Mouse (Mus musculus) left cerebral cortex, postnatal 36 days (tissue): ENCODE data around the gene Cfap97. TPM values are rescaled to one million over a fixed set of nuclear protein-coding genes. Genes with fewer than 3 reads are reported as not detected.
A peak's percentile ranks its signal among the peaks of the same experiment; 100 is the strongest.
"Not testable (repeated sequence)": the region's sequence is repeated elsewhere in the genome, so short reads cannot be mapped to it uniquely, and the experiment has no call there.

Source experiments
- DNase-seq, 2 experiments: peaks; one replicate each; pipeline ENCODE4 v3.0.0; 2021 to 2022; ENCODE audit warnings: low spot score in 2 of 2, mixed read lengths in 1 of 2
- intact Hi-C: fragments of 180-260 bp; cut with DNase I; formaldehyde crosslinking; loops from one replicate; pipeline ENCODE4 v1.15.1; 2025
- total RNA-seq, 2 experiments: library from RNA; stranded (reverse); gene quantifications; 2 replicates each; pipeline ENCODE4 v1.2.3; 2021

Cfap97 gene
- total RNA-seq, result 10 to 100 TPM; 20.4 to 24.6 TPM

DNA sequence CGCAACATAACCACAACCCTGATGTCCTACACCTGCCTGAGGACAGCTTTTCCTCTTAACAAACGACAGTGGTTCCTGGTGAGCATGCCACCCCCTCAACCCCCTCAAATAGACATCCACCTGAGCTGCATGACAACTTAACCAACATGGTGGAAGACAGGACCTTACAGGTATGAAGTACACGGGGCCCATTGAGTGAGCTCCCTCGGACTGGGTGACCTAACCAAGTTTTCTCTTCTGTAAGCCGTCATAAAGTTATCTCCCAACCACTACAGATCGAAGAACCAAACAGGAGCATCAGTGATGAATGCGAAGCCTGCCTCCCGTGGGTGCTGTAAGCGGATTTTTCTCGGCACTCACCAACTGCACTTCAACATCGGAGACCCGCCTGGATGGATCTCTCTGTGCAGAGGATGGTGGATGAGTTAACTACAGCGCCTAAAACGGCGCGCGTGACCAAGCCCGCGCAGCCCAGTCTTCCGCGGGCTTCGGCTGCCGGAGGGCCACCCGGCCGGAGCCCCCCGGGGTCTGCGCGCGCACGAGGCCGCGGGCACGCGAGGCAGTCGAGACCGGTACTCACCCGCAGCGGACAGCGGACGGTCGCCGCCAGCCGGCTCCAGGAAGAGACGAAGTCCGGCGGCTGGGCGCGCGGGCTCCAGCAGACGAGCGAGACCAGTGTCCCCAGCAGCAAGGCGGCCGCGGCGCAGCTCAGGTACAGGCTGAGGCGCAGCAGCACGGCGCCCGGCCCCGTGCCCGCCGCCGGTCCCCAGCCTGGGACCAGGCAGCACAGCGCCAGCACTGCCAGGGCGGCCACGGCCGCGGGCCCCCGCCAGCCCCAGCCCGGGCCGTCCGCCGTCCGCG is at the start of gene Cfap97:
Gene Cfap97 (plus strand): TSS at position 570 of the 861 bp plus-strand sequence.
- intact Hi-C loops, result loop anchor here (5.0 kb wide), 2 partner anchors 34 to 139 kb away; no protein-coding TSS in a partner anchor
- peak; percentile 55 to 63 for DNase-seq

GRCm38 (mm10) chr8:46103434-46103833 is 48.1 kb upstream of the Cfap97 start:
- DNase-seq, result no peak
- intact Hi-C loops, result no loop called here

DNA sequence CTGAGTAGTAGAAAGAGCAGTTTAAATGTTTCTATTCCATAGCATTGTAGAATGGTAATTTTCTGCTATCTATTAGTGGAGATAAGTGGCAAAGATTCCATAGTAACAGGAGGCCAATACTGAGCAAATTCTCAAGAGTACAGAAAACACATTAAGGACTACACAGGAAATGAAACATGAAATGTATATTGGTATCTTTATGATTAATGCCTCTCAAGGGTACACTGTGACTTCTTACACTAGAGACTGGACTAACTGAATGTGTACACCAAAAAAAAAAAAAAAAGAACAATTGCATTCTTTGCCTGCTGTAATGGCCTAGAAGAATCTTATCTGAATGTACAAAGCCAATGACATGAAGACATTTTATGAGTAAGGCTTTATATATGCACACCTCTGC is 43.9 kb upstream of the Cfap97 start:
- no peak for DNase-seq

GRCm38 (mm10) chr8:46113421-46114170 is 38.0 kb upstream of the Cfap97 start:
- DNase-seq, intact Hi-C loops: not testable (repeated sequence)

More for the DNA sequence above, 43.9 kb upstream of the Cfap97 start:
- intact Hi-C loops, result no loop called here

- DNase-seq, result no peak
These were observed 34.4 kb upstream of the Cfap97 start for GRCm38 (mm10) chr8:46117172-46117571.

DNA sequence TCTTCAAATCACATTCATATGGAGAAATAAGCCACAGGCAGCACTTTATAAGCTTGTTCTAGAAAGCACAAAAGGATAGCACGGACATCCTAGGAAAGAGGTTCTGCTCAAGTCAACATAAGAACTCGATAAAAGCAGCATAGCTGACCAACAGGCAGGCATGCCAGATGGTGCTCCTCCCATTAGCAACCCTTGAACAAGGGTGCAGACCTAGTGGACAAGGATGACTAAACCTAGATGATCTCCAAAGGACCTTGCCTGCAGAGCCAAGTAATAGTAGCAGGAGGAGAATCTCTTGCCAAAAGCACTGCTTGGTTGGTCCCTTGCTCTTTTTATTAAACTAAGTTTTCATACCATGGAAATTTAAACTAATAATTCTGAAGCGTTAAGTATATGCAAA is 32.4 kb upstream of the Cfap97 start:
- DNase-seq, result no peak
- intact Hi-C loops, result loop anchor here (5.0 kb wide), 1 partner anchor 33 kb away; the partner anchor contains the start of genes Cfap97 and Snx25

More at GRCm38 (mm10) chr8:46117172-46117571, 34.4 kb upstream of the Cfap97 start:
- intact Hi-C loops, result loop anchor here (5.0 kb wide), 1 partner anchor 35 kb away; the partner anchor contains the start of genes Cfap97 and Snx25

DNA sequence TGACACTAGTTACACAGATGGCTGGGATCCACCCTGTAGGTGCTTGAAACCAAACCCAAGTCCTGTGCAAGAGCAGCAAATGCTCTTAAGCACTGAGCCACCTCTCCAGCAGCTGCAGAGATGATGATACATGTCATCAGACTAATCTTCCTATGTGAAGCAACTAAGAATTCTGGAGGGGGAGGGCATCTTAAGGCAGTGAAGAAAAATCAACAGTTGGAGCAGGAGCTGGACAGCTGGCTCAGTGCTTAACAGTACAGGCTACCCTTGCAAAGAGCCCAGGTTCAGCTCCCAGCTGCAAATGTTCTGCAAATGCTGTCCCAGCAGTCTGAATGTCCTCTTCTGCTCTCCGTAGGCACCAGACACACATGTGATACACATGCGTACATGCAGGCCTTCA is 29.1 kb upstream of the Cfap97 start:
- intact Hi-C loops, result no loop called here
- no peak for DNase-seq

DNA sequence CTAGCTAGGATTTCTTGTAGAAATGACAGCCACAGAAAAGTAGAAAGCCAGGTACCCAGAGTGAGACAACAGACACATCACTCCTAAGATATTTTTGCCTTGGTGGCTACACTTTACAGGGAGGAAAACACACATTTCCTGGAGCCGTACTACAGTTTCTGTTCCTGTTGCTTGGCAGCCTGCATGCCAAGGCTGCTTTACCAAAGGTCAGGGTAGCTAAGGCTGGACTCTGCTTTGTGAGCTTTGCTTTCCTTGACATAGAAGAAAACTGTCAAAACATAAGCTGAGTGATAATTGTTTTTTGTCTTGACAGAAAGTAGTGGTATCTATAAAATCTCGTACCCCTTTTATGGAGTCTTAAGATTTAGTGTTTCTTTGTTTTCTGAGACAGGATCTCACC is 21.1 kb upstream of the Cfap97 start:
- DNase-seq, result no peak
- intact Hi-C loops, result no loop called here

DNA sequence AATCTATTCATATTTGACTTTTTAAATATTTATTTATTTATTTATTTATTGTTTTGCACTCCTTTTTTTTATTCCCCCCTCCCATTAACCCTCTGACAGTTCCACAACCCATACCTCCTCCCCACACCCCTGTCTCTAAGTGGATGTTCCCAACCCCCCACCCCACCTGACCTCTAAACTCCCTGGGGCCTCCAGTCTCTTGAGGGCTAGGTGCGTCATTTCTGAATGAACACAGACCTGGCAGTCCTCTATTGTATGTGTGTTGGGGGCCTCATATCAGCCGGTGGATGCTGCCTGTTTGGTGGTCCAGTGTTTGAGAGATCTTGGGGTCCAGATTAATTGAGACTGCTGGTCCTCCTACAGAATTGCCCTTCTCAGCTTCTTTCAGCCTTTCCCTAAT is 16.0 kb upstream of the Cfap97 start:
- DNase-seq, intact Hi-C loops: not testable (repeated sequence)

- no peak for DNase-seq
- intact Hi-C loops, result no loop called here
These were observed 14.2 kb upstream of the Cfap97 start for GRCm38 (mm10) chr8:46137336-46137735.

- intact Hi-C loops, result no loop called here
These were observed 13.6 kb upstream of the Cfap97 start for GRCm38 (mm10) chr8:46137843-46138596.

GRCm38 (mm10) chr8:46140376-46141120 is 11.0 kb upstream of the Cfap97 start:
- intact Hi-C loops, result no loop called here

More at GRCm38 (mm10) chr8:46137843-46138596, 13.6 kb upstream of the Cfap97 start:
- no peak for DNase-seq

DNA sequence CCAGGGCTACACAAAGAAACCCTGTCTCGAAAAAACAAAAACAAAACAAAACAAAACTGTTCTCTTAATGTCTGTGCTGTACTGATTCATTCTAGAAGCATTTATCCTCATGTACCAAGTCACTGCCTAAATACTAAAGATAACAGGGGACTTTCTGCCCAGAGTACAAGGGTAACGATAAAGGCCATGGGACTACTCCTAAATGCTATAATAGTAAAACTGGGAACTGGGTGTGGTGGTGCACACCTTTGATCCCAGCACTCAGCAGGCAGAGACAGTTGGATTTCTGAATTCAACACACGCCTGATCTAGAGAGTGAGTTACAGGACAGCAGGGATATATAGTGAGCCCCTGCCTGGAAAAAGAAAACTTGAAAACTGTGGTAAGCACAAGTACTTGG is 9.9 kb upstream of the Cfap97 start:
- intact Hi-C loops, result no loop called here
- DNase-seq, result no peak

More at GRCm38 (mm10) chr8:46140376-46141120, 11.0 kb upstream of the Cfap97 start:
- no peak for DNase-seq

DNA sequence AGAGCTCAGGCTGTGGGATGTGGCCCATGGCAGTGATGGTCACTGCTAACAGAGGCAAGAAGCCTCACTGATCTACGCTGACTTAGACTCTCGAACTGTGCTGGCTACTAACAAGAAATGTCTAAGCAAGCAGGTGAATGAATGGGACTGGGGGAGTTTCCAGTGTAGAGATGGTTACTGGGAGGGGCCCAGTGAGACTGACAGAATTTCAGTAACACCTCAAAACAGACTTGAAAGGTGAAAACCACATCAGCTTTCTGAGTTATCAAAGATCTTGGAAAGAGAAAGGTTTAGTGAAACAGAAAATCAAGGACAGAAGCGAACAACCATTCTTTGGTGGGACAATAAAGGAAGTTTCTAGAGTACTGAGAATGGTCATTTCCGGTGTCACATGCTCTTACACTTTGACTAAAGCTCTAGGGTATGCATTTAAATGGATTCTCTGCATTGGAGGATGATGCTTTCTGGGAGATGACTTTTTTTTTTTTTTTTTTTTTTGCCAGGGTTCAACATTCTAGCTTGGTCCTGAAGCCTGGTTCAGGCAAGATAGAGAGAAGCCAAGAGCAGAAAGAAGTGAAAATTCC is 9.0 kb upstream of the Cfap97 start:
- intact Hi-C loops, result no loop called here
- no peak for DNase-seq

GRCm38 (mm10) chr8:46143470-46143869 is 8.1 kb upstream of the Cfap97 start:
- DNase-seq, result no peak
- intact Hi-C loops, result no loop called here

GRCm38 (mm10) chr8:46143924-46144323 is 7.6 kb upstream of the Cfap97 start:
- no peak for DNase-seq
- intact Hi-C loops, result no loop called here

DNA sequence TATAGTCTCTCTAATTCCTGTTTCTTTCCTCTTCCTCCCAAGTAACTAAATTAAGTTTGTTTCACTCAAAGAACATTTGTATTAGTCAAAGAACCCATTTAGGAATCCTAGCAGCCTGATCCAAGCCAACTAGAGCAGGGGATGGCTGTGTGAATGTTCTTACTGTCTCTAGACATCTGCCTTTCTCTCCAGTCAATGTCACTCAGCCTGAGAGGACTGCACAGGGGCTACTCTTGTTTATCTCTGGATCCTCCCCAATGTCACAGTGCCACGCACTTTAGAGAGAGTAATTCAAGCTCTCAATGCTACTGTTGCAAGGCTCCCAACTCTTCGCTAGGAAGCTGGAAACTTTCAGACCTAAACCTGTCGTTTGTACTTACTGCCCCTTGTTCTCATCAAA is 5.4 kb upstream of the Cfap97 start:
- intact Hi-C loops, result no loop called here
- DNase-seq, result no peak

GRCm38 (mm10) chr8:46149306-46149705 is 2.3 kb upstream of the Cfap97 start:
- DNase-seq, result no peak
- intact Hi-C loops, result no loop called here

- intact Hi-C loops, result loop anchor here (5.0 kb wide), 2 partner anchors 32 to 137 kb away; no protein-coding TSS in a partner anchor
- DNase-seq, result no peak
These were observed 1.8 kb upstream of the Cfap97 start for GRCm38 (mm10) chr8:46149782-46150181.
